Mouse (Mus musculus) hindbrain, embryonic 13.5 days (tissue): ENCODE data around the gene Vmac. TPM values are rescaled to one million over a fixed set of nuclear protein-coding genes. Genes with fewer than 3 reads are reported as not detected.

Source experiments
- ATAC-seq: fragments of 200-750 bp; cut with Nextera tagmentation; 2 replicates; pipeline ENCODE4 v1.8.0; 2017; ENCODE audit warnings: moderate TSS enrichment; ENCODE audit not compliant: low FRiP score
- H3K27ac ChIP-seq: fragments of 300-500 bp; sonication (generic); 2 replicates; pipeline ENCODE4 v1.5.1; 2015; ENCODE audit warnings: inconsistent platforms, mild to moderate bottlenecking, moderate library complexity
- H3K27me3 ChIP-seq: fragments of 300-500 bp; sonication (generic); 2 replicates; pipeline ENCODE4 v1.6.1; 2015; ENCODE audit warnings: mild to moderate bottlenecking, inconsistent platforms
- H3K36me3 ChIP-seq: fragments of 300-500 bp; sonication (generic); 2 replicates; pipeline ENCODE4 v1.6.1; 2015; ENCODE audit warnings: mild to moderate bottlenecking, inconsistent platforms
- H3K4me1 ChIP-seq: fragments of 300-500 bp; sonication (generic); replicated peaks from 2 replicates; pipeline ENCODE4 v1.6.1; 2015; ENCODE audit warnings: inconsistent platforms
- H3K4me2 ChIP-seq: fragments of 300-500 bp; sonication (generic); 2 replicates; pipeline ENCODE4 v1.6.1; 2015; ENCODE audit warnings: inconsistent platforms, mild to moderate bottlenecking, moderate library complexity
- H3K4me3 ChIP-seq: fragments of 300-500 bp; sonication (generic); 2 replicates; pipeline ENCODE4 v1.5.1; 2015; ENCODE audit warnings: mild to moderate bottlenecking, inconsistent platforms
- H3K9ac ChIP-seq: fragments of 300-500 bp; sonication (generic); 2 replicates; pipeline ENCODE4 v1.6.1; 2015; ENCODE audit warnings: mild to moderate bottlenecking, inconsistent platforms
- H3K9me3 ChIP-seq: fragments of 300-500 bp; sonication (generic); 2 replicates; pipeline ENCODE4 v1.6.1; 2016; ENCODE audit warnings: inconsistent platforms
- WGBS: fragments of 180-500 bp; shearing (Covaris S2); methylation state at CpG from one replicate; pipeline ENCODE4 v1.1.7; 2015; 5-methylcytosine and 5-hydroxymethylcytosine counted together
- polyA plus RNA-seq: library from polyadenylated mRNA; unstranded; fragments of >200 nt; fragmentation: Nextera tagmentation; extraction: Ambion mirVana; gene quantifications from 2 replicates; pipeline ENCODE4 v1.2.1, GENCODE M21; 2015

Vmac gene
- polyA plus RNA-seq, 1 experiment from 2014 or later, result 14.9 TPM

DNA sequence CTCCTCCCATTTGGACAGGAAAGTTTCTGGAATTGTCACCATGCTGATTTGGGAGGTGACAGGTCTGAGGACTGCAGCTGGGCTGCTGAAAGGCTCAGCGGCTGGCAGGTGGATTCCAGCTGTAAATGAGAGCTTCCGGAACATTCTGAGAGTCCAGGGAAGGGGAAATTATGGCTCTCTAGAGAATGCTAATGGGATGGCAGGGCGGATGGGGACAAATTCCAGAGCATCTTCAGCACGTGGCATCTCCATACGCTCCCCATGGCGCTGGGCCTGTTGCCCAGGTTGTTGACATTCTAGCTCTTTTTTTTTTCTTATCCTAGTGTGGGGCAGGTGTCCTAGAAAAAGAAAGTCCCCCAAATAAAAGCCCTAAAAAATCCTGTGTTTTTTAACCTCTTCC is 11.3 kb upstream of the Vmac start:
- Histone ChIP-seq H3K4me1 (peaks cover 18% of the 10 kb centered on the region; the same call in 1 of the 2 replicates), H3K4me2 (no peak overlapping the region), H3K4me3 (no peak overlapping the region), H3K9me3 (no peaks in the 10 kb centered on the region), H3K9ac (no peak overlapping the region), H3K27me3 (no peaks in the 10 kb centered on the region), H3K36me3 (peaks cover 13% of the 10 kb centered on the region), H3K27ac (no peak overlapping the region)
- WGBS, result 52% methylated on average over 6 of the region's 6 CpGs
- ATAC-seq, result no peak

DNA sequence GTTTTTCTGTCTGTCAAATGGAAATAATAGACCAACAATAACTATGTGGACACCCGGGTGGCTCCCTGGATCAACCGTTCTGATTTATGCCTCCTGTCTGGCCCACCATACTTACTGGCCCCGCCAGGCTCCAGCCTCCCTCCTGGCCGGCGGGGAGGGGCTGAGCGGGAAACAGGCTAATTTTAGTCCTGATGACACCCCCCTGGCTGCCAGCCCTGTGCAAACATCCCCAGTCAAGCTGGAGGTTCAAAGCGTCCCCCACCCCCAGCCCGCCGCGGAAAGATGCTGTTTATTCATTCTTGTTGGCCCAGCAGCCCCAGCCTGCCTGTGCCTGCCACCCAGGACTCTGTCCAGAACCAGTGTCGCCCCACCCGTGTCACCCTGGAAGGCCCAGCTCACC is 10.3 kb upstream of the Vmac start:
- Histone ChIP-seq H3K27me3 (no peaks in the 10 kb centered on the region), H3K4me1 (peaks cover 18% of the 10 kb centered on the region; the same call in 1 of the 2 replicates), H3K36me3 (peaks cover 23% of the 10 kb centered on the region), H3K27ac (no peak overlapping the region), H3K4me2 (no peak overlapping the region), H3K9me3 (no peaks in the 10 kb centered on the region), H3K9ac (no peak overlapping the region), H3K4me3 (no peak overlapping the region)
- no peak for ATAC-seq
- WGBS, result 41% methylated on average over 12 of the region's 12 CpGs

DNA sequence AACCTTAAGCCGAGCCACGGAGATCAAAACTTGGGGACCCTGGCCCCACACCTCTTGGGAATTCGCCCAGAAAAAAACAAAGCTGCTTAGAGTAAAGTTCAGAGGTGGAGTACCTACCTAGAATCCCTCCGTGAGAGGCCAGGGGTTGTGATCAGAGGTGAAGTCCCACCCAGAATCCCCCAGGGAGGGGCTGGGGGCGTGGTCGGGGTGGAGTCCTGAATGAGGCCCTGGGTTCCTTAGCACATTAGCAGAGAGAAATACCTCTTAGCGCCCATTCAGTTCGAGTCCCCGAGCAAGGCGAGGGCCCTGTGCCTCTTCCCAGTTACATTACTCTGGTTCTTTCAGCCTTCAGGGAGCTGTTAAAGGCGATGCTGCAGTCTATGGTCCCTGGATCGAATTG is 9.8 kb upstream of the Vmac start:
- H3K4me3 ChIP-seq, result no peak overlapping the region
- WGBS, result 17% methylated on average over 12 of the region's 12 CpGs

DNA sequence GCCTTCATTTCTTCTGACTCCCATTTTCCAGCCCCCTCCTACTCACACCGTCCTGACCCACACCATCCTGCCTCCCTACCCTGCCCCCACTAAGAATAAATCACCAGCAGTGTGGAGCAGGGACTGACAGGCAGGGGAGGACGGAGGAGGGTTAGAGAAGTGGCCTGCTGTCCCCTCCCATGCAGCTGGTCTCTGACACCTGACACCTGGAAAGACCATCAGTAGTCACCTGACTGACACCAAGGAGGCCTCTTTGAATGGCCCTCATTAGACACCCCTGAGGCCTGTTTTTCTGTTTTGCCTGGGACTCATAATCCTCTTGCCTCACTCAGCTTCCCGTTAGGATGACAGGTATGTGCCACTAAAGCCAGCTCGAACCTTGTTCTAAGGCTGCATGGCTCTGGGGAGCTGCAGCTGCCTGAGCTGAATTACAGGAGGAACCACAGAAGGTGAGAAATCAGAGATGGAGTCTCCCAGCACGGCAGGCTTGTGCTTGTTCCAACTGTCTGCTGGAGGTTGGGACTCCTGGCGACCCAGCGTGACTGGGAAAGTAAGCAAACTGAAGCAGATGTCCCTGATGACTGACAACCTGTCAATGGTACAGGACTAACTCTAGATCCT is 9.3 kb upstream of the Vmac start:
- H3K9ac ChIP-seq, result no peak overlapping the region
- H3K9me3 ChIP-seq, result no peaks in the 10 kb centered on the region
- 18% methylated on average over 7 of the region's 7 CpGs for WGBS
- no peak overlapping the region for H3K4me3 ChIP-seq
- no peaks in the 10 kb centered on the region for H3K27me3 ChIP-seq
- peaks cover 18% of the 10 kb centered on the region; the same call in 1 of the 2 replicates for H3K4me1 ChIP-seq
- H3K27ac ChIP-seq, result no peak overlapping the region
- peaks cover 33% of the 10 kb centered on the region for H3K36me3 ChIP-seq
- H3K4me2 ChIP-seq, result no peak overlapping the region
- ATAC-seq, result no peak

More for the DNA sequence above, 9.8 kb upstream of the Vmac start:
- Histone ChIP-seq H3K27me3 (no peaks in the 10 kb centered on the region), H3K4me2 (no peak overlapping the region), H3K27ac (no peak overlapping the region), H3K4me1 (peaks cover 18% of the 10 kb centered on the region; the same call in 1 of the 2 replicates), H3K36me3 (peaks cover 28% of the 10 kb centered on the region), H3K9ac (no peak overlapping the region), H3K9me3 (no peaks in the 10 kb centered on the region)
- ATAC-seq, result no peak

DNA sequence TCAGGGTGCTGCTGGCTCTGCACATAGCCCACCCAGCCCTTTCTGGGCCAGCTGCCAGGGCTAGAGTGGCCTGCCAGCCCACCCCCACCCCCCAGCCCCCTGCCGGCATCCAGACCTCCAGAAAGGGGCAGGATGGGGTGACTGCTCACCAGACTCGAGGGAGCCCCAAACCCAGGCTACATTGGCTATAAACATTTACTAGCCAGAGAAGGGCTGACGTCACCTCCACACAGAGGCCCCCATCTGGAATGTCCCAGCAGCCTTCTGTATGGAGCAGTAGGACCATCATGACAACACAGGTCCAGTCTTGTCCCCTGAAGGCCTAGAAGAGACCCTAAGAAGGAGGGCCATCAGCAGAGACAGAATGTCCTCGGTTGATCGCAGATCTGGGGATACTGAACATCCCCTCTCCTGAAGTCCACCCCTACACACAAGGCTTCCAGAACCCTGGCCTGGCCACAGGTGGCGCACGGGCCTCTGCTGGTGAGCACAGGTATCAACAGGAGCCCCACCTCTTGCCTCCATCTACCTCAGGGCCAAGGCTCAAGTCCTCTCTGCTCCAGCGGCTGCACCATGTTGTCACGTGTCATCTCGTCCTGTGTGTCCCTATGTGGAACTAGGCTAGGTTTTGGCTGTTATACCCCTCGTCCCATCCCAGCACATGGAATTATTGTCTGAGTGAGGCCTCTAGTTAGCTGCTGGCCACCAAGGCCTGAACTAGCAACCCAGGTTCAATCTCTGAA is 5.8 kb upstream of the Vmac start:
- 87% methylated on average over 11 of the region's 11 CpGs for WGBS
- Histone ChIP-seq H3K4me2 (no peak overlapping the region), H3K36me3 (peaks cover 47% of the 10 kb centered on the region), H3K9me3 (no peaks in the 10 kb centered on the region), H3K9ac (peak overlapping the region; percentile 39; the same call in 1 of the 2 replicates), H3K4me1 (peaks cover 29% of the 10 kb centered on the region), H3K27me3 (no peaks in the 10 kb centered on the region), H3K4me3 (no peak overlapping the region), H3K27ac (no peak overlapping the region)
- ATAC-seq, result no peak

DNA sequence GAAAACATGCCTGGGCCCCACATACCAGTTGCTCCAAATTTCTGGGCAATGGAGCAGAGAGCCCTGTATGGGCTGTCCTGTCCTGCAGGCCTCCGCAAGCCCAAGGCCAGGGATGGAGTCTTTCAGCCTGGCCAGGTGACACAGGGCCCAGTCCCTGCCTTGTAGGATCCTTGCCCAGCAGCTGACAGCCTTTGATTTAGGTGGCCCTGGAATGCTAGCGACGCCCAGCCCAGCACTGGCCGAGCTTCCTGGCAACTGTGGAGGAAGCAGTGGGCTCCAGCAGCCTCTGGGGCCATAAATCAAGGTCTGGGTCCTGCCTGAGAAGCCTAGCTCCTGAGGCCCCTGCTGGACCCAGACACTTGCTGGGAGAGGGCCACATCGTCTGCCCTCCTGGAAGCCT is 4.6 kb upstream of the Vmac start:
- no peaks in the 10 kb centered on the region for H3K9me3 ChIP-seq
- WGBS, result 86% methylated on average over 5 of the region's 5 CpGs
- no peak overlapping the region for H3K27ac ChIP-seq
- H3K4me1 ChIP-seq, result peaks cover 28% of the 10 kb centered on the region
- no peak overlapping the region for H3K4me2 ChIP-seq
- H3K4me3 ChIP-seq, result no peak overlapping the region
- H3K27me3 ChIP-seq, result no peaks in the 10 kb centered on the region
- H3K36me3 ChIP-seq, result peaks cover 47% of the 10 kb centered on the region
- no peak overlapping the region for H3K9ac ChIP-seq
- no peak for ATAC-seq

DNA sequence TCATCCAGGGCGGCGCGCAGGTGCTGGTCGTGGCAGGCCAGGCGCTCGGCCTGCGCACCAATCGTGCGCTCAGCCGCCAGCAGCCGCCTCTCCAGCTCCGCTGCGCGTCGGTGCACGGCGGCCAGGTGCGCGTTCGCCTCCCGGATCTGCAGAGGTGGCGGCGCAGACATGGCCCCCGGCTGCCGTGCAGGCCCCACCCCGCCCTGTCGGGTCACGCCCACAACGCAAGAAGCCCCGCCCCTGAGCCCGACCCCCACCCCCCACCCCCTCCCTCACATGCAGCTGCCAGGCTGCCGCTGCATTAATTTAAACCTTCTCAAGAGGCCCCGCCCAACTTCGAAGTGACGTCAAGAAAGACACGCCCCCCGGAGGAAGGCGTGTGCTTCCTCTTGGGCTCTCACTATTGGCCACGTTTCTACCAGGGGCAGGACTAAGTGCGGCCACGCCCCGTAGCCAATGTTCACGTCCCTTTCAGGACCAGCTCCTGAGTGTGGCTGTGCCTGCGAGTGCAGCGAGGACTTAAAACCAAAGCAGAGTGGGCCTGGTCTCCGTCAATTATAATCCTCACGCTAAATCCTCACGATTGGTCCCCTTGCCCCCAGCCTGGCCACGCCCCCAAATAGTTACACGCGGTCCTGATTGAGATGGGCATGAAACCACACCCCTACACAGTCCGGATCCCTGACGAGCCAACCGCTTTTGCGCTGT is 1.0 kb downstream of the Vmac start:
- peak; percentile 94 for ATAC-seq
- no peaks in the 10 kb centered on the region for H3K9me3 ChIP-seq
- H3K9ac ChIP-seq, result peak overlapping the region; percentile 95
- H3K4me3 ChIP-seq, result peak overlapping the region; percentile 79
- under 1% methylated on average over 55 of the region's 55 CpGs for WGBS
- peaks cover 39% of the 10 kb centered on the region for H3K4me1 ChIP-seq
- H3K27me3 ChIP-seq, result no peaks in the 10 kb centered on the region
- peak overlapping the region; percentile 92 for H3K27ac ChIP-seq
- H3K4me2 ChIP-seq, result peak overlapping the region; percentile 77
- H3K36me3 ChIP-seq, result peaks cover 26% of the 10 kb centered on the region

DNA sequence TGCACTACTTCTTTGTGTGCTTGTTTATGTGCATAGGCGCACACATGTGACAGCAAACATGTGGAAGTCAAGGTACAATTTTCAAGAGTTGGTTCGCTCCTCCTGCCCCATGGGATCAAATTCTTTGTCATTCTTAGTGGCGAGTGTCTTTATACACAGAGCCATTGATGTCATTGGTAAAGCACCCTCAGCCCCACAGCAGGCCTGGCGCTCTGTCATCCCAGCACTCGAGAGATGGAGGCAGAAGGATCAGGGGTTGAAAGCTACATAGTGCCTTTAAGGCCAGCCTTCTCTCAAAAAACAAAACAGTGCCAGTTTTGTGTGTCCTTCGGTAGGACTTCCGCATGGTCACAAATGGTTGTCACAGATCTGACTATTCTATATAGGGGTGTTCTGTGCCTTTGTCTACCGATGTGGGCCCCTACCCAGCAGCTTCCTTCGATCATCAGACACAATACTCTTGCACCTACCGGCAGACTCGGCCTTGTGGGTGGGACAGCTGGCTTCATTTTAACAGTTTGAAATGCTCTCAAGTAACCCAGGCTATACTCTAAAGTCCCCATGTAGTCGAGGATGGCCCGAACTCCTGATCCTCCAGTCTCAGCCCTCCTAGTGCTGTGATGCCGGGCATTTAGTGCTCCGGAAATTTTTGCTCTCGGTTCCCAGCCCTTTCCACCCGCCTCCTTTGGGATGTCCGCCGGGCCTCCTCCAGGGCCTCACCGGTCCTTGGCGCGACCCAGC is 1.7 kb downstream of the Vmac start:
- H3K9ac ChIP-seq, result peak overlapping the region; percentile 85

DNA sequence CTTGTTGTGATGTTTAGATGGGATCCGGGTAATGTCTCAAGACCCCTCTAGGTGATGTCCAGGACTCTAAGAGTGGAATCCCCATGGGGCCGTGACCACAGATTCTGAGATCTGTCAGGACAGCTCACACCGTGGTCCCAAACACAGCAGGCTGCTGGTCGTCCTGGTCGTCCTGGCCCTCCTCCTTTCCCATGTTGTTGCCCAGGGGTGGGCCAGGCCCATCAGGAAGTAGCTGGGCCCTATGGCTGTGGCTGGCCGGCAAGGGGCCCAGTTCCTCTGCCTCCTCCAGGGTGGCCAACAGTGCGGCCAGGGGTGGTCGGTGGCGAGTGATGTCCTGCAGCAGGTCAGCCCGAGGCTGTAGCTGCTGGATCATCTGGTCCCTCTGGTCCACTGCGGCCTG is 2.5 kb downstream of the Vmac start:
- H3K4me2 ChIP-seq, result peak overlapping the region; percentile 77
- 68% methylated on average over 11 of the region's 11 CpGs for WGBS
- H3K4me3 ChIP-seq, result peak overlapping the region; percentile 79
- H3K9ac ChIP-seq, result peak overlapping the region; percentile 85
- H3K9me3 ChIP-seq, result no peaks in the 10 kb centered on the region
- peaks cover 36% of the 10 kb centered on the region for H3K4me1 ChIP-seq
- H3K27me3 ChIP-seq, result no peaks in the 10 kb centered on the region
- ATAC-seq, result no peak
- no peak overlapping the region for H3K27ac ChIP-seq
- H3K36me3 ChIP-seq, result peaks cover 29% of the 10 kb centered on the region

More for the DNA sequence above, 1.7 kb downstream of the Vmac start:
- 24% methylated on average over 22 of the region's 22 CpGs for WGBS
- peaks cover 39% of the 10 kb centered on the region for H3K4me1 ChIP-seq
- H3K27ac ChIP-seq, result peak overlapping the region; percentile 91
- peak overlapping the region; percentile 79 for H3K4me3 ChIP-seq
- ATAC-seq, result peak; percentile 4
- H3K27me3 ChIP-seq, result no peaks in the 10 kb centered on the region
- peak overlapping the region; percentile 77 for H3K4me2 ChIP-seq
- peaks cover 26% of the 10 kb centered on the region for H3K36me3 ChIP-seq
- H3K9me3 ChIP-seq, result no peaks in the 10 kb centered on the region

DNA sequence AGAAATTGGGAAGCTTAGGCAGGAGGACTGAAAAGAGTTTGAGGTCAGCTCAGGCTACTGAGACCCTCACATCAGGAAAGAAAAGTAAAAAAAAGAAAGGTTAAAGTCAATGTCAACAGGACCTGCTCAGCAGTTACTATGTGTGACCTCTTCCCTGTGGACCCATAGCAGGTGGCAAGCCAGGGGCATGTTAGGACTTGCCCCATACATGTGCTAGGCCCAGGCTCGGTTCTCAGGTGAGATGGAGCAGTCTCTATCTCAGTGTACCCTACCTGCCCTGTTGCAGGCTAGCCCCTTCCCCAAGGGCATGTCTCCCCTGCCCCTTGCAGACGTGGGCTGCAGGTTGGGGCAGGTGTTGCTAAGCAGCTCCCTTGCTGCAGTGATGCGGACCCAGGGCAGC is 8.1 kb downstream of the Vmac start:
- Histone ChIP-seq H3K4me3 (no peak overlapping the region), H3K27me3 (no peaks in the 10 kb centered on the region), H3K9me3 (no peaks in the 10 kb centered on the region), H3K27ac (no peak overlapping the region), H3K4me1 (no peaks in the 10 kb centered on the region), H3K36me3 (peaks cover 82% of the 10 kb centered on the region), H3K4me2 (no peak overlapping the region), H3K9ac (no peak overlapping the region)
- WGBS, result 85% methylated on average over 3 of the region's 3 CpGs
- no peak for ATAC-seq

DNA sequence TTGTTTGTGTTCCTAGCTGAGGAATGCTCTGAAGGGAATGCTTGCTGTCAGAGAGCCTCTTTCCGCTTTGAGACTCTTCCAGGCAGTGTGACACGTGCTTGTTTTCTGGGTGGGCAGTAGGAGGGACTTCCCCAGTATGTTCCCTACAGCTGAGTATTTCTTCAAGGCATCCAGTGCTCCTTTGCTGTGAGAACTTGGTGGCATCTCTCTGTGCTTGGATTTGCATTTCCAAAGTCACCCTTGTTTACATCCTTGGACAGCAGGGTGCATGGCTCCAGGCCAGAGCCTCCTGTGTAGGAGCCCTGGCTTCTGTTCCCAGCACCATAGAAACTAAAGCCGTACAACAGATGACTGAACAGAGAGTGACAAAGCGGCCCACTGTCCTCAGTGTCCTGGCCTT is 9.1 kb downstream of the Vmac start:
- no peak overlapping the region for H3K9ac ChIP-seq
- 83% methylated on average over 4 of the region's 4 CpGs for WGBS
- ATAC-seq, result no peak
- no peak overlapping the region for H3K4me3 ChIP-seq
- no peak overlapping the region for H3K27ac ChIP-seq
- no peaks in the 10 kb centered on the region for H3K4me1 ChIP-seq
- H3K4me2 ChIP-seq, result no peak overlapping the region
- H3K27me3 ChIP-seq, result no peaks in the 10 kb centered on the region
- H3K36me3 ChIP-seq, result peaks cover 92% of the 10 kb centered on the region
- H3K9me3 ChIP-seq, result no peaks in the 10 kb centered on the region

DNA sequence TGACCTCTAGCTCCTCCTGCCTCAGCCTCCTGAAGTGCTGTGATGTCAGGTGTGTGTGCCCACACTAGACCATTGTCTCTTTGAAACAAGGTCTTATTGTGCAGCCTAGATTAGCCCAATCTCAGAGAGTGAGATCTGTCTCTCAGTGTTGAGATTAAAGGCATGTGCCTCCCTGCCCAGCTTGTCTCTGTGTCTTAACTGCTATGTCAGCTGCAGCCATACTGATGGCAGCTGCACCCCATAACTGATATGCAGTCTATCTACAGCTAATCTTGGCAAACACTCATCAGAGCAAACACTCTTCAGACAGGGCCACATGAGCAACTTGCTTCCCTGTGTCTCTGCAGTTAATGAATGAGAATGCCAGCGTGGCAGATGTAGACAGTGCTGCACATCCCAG is 11.3 kb downstream of the Vmac start:
- no peaks in the 10 kb centered on the region for H3K9me3 ChIP-seq
- no peak overlapping the region for H3K4me2 ChIP-seq
- no peaks in the 10 kb centered on the region for H3K4me1 ChIP-seq
- no peak for ATAC-seq
- WGBS, result 93% methylated on average over 1 of the region's 1 CpGs
- no peak overlapping the region for H3K4me3 ChIP-seq
- peaks cover 98% of the 10 kb centered on the region for H3K36me3 ChIP-seq
- H3K27me3 ChIP-seq, result no peaks in the 10 kb centered on the region
- no peak overlapping the region for H3K27ac ChIP-seq
- H3K9ac ChIP-seq, result no peak overlapping the region
